Mouse (Mus musculus): ENCODE measurements around the gene AI837181.

DNA sequence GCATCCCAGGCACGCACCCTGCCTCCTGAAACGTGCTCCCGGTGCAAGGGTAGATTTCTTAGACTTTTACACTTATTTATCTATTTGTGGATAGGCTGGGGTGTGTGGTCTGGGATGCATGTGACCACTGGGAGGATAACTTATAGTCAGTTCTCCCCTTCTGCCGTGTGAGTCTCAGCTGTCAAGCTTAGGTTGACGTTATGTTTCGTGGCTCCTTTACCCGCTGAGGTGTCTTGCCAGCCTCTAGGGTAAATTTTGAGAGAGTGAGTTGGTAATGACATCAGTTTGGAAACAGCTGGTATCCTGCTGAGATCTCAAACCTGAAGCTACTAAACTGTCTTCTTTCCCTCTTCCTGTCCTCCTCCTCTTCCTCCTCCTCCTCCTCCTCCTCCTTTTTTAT, 19.0 kb upstream of the AI837181 start:
- TF ChIP-seq CTCF (IDR thresholded peaks at IDR 0.05; ENCODE audit: extremely low read depth, insufficient read length, insufficient replicate concordance, low read depth, low read length) (no peak), POLR2A (IDR thresholded peaks at IDR 0.05; ENCODE audit: low read depth, low read length) (no peak)
